Mouse (Mus musculus): Measurements from ENCODE around the gene Gnaq.

Gnaq gene

GRCm38 (mm10) chr19:16201356-16201755 is 68.7 kb downstream of the Gnaq start:
- no peak for DNase-seq (ENCODE audit: low spot score)

- no peak for DNase-seq (ENCODE audit: low spot score)
Observed at GRCm38 (mm10) chr19:16204776-16205680, 72.4 kb downstream of the Gnaq start.

- no peak for DNase-seq (ENCODE audit: low spot score)
Observed at GRCm38 (mm10) chr19:16209616-16210015, 77.0 kb downstream of the Gnaq start.

GRCm38 (mm10) chr19:16214946-16215345 is 82.3 kb downstream of the Gnaq start:
- no peak for DNase-seq (ENCODE audit: low spot score)

- no peak for DNase-seq (ENCODE audit: low spot score)
Observed at GRCm38 (mm10) chr19:16215430-16216016, 82.9 kb downstream of the Gnaq start.

GRCm38 (mm10) chr19:16219978-16220377 is 87.3 kb downstream of the Gnaq start:
- DNase-seq (ENCODE audit: low spot score) = no peak

GRCm38 (mm10) chr19:16222526-16222925 is 89.9 kb downstream of the Gnaq start:
- no peak for DNase-seq (ENCODE audit: low spot score)

GRCm38 (mm10) chr19:16223126-16223525 is 90.5 kb downstream of the Gnaq start:
- DNase-seq (ENCODE audit: low spot score) = no peak

- DNase-seq (ENCODE audit: low spot score) = no peak
Observed at GRCm38 (mm10) chr19:16224831-16225230, 92.2 kb downstream of the Gnaq start.

GRCm38 (mm10) chr19:16231584-16231983 is 99.0 kb downstream of the Gnaq start:
- no peak for DNase-seq (ENCODE audit: low spot score)

GRCm38 (mm10) chr19:16235594-16235993 is 103.0 kb downstream of the Gnaq start:
- no peak for DNase-seq (ENCODE audit: low spot score)

GRCm38 (mm10) chr19:16237034-16237433 is 104.4 kb downstream of the Gnaq start:
- DNase-seq (ENCODE audit: low spot score) = no peak

- DNase-seq (ENCODE audit: low spot score) = no peak
Observed at GRCm38 (mm10) chr19:16238072-16238471, 105.4 kb downstream of the Gnaq start.

GRCm38 (mm10) chr19:16238512-16238911 is 105.9 kb downstream of the Gnaq start:
- DNase-seq (ENCODE audit: low spot score) = no peak

- no peak for DNase-seq (ENCODE audit: low spot score)
Observed at GRCm38 (mm10) chr19:16242708-16243107, 110.1 kb downstream of the Gnaq start.

GRCm38 (mm10) chr19:16249025-16249424 is 116.4 kb downstream of the Gnaq start:
- no peak for DNase-seq (ENCODE audit: low spot score)

- DNase-seq (ENCODE audit: low spot score) = no peak
Observed at GRCm38 (mm10) chr19:16250921-16251320, 118.3 kb downstream of the Gnaq start.

GRCm38 (mm10) chr19:16251819-16252218 is 119.2 kb downstream of the Gnaq start:
- no peak for DNase-seq (ENCODE audit: low spot score)

- no peak for DNase-seq (ENCODE audit: low spot score)
Observed at GRCm38 (mm10) chr19:16252696-16253095, 120.1 kb downstream of the Gnaq start.

- DNase-seq (ENCODE audit: low spot score) = no peak
Observed at GRCm38 (mm10) chr19:16254881-16255280, 122.2 kb downstream of the Gnaq start.

- DNase-seq (ENCODE audit: low spot score) = no peak
Observed at GRCm38 (mm10) chr19:16255294-16255693, 122.7 kb downstream of the Gnaq start.

GRCm38 (mm10) chr19:16258766-16259355 is 126.2 kb downstream of the Gnaq start:
- no peak for DNase-seq (ENCODE audit: low spot score)

GRCm38 (mm10) chr19:16259786-16260434 is 127.3 kb downstream of the Gnaq start:
- no peak for DNase-seq (ENCODE audit: low spot score)

Measured in urinary bladder, postnatal 10 days (tissue).